Mouse (Mus musculus): Measurements from ENCODE around the gene Taf1a.
"Not testable (repeated sequence)": the region's sequence is repeated elsewhere in the genome, so short reads cannot be mapped to it uniquely, and the experiment has no call there.

- TF ChIP-seq POLR2A (IDR thresholded peaks at IDR 0.05; ENCODE audit: insufficient read depth, low read depth, low read length); CTCF (IDR thresholded peaks at IDR 0.05): not testable (repeated sequence)
These were observed 45.9 kb upstream of the Taf1a start for GRCm38 (mm10) chr1:183342902-183343301.
